Mouse (Mus musculus) CD4-positive, CD25-positive, alpha-beta regulatory T cell, adult 4 months (primary cell): ENCODE data around the gene Sntb2. TPM values are rescaled to one million over a fixed set of nuclear protein-coding genes. Genes with fewer than 3 reads are reported as not detected.
"Not testable (repeated sequence)": the region's sequence is repeated elsewhere in the genome, so short reads cannot be mapped to it uniquely, and the experiment has no call there.

ENCODE experiments used
- ATAC-seq: one replicate; pipeline ENCODE4 v1.8.0; 2017
- polyA plus RNA-seq, 2 experiments: library from polyadenylated mRNA; unstranded; fragments of 100-300 nt; shearing (Covaris generic); gene quantifications; one replicate each; pipeline ENCODE4 v1.2.1; 2017

Sntb2 gene
- 1 to 10 TPM; 2.9 to 6.5 TPM for polyA plus RNA-seq

- ATAC-seq: peak; percentile 78
Measured at GRCm38 (mm10) chr8:106935324-106935869, at the start of gene Sntb2. Sntb2 (plus strand) TSS chr8:106935750.

- peak; percentile 84 for ATAC-seq
Measured at GRCm38 (mm10) chr8:106887336-106888189, 48.0 kb upstream of the Sntb2 start.

- no peak for ATAC-seq
Measured at GRCm38 (mm10) chr8:106888803-106889202, 46.7 kb upstream of the Sntb2 start.

GRCm38 (mm10) chr8:106892210-106892805 lies 43.2 kb upstream of the Sntb2 start:
- ATAC-seq: peak; percentile 7

GRCm38 (mm10) chr8:106892806-106893451 lies 42.6 kb upstream of the Sntb2 start:
- ATAC-seq: peak; percentile 36

GRCm38 (mm10) chr8:106893481-106894156 lies 41.9 kb upstream of the Sntb2 start, which contains the start of gene Utp4:
Utp4 (plus strand) TSS chr8:106893636.
- peak; percentile 90 for ATAC-seq

GRCm38 (mm10) chr8:106899473-106899872 lies 36.1 kb upstream of the Sntb2 start:
- ATAC-seq: no peak

GRCm38 (mm10) chr8:106905727-106906480 lies 29.6 kb upstream of the Sntb2 start:
- peak; percentile 49 for ATAC-seq

GRCm38 (mm10) chr8:106906635-106907034 lies 28.9 kb upstream of the Sntb2 start:
- no peak for ATAC-seq

- ATAC-seq: no peak
Measured at GRCm38 (mm10) chr8:106907450-106907849, 28.1 kb upstream of the Sntb2 start.

- no peak for ATAC-seq
Measured at GRCm38 (mm10) chr8:106908291-106908690, 27.3 kb upstream of the Sntb2 start.

- no peak for ATAC-seq
Measured at GRCm38 (mm10) chr8:106913631-106914030, 21.9 kb upstream of the Sntb2 start.

- ATAC-seq: no peak
Measured at GRCm38 (mm10) chr8:106919721-106920394, 15.7 kb upstream of the Sntb2 start.

GRCm38 (mm10) chr8:106920395-106920741 lies 15.2 kb upstream of the Sntb2 start:
- no peak for ATAC-seq

- ATAC-seq: no peak
Measured at GRCm38 (mm10) chr8:106924057-106924456, 11.5 kb upstream of the Sntb2 start.

- ATAC-seq: no peak
Measured at GRCm38 (mm10) chr8:106924904-106925349, 10.6 kb upstream of the Sntb2 start.

GRCm38 (mm10) chr8:106925446-106925845 lies 10.1 kb upstream of the Sntb2 start:
- no peak for ATAC-seq

GRCm38 (mm10) chr8:106927247-106927646 lies 8.3 kb upstream of the Sntb2 start:
- peak; percentile 79 for ATAC-seq

- not testable (repeated sequence) for ATAC-seq
Measured at GRCm38 (mm10) chr8:106928182-106928581, 7.4 kb upstream of the Sntb2 start.

- ATAC-seq: no peak
Measured at GRCm38 (mm10) chr8:106929155-106929913, 6.2 kb upstream of the Sntb2 start.
